8 mouse cellular contexts compared by ENCODE assay signal in the genomic region with DNA sequence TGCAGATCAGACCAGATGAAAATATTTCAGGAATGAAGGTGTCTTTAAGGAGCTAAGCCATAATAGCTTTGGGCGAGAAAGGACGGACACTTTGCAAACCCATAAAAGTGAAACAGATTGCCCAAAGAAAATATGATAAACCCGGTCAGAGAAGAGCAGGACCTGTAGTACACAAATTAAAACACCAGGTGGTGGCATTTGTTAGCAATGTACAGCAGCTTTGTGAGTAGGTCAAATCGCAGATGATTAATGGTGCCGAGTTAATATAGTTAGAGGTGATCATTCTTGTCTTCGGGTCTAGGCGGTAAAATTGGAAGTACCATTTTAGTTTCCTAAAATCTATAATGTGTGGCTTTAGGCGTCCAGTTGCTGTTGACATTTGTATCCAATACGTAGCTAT. TPM values are rescaled to one million over a fixed set of nuclear protein-coding genes. Genes with fewer than 3 reads are reported as not detected.
DNase-seq lines count a peak whose midpoint lies in the region; ATAC-seq and TF ChIP-seq lines count a peak whose summit lies in the region.

No protein-coding gene starts in this region.

- no peak for ATAC-seq in heart, embryonic 11.5 days (replicated peaks; ENCODE audit: insufficient number of reproducible peaks, low FRiP score, low TSS enrichment)
- ATAC-seq in megakaryocyte-erythroid progenitor cell, adult 5-6 weeks (replicated peaks; ENCODE audit: low FRiP score, low TSS enrichment, poor library complexity, severe bottlenecking): peak; percentile 60
- no peak for ATAC-seq in forebrain, embryonic 15.5 days (replicated peaks)

- no peak overlapping the region for H3K27ac ChIP-seq in heart, adult 2 months
- H3K27ac ChIP-seq in heart, embryonic 11.5 days (ENCODE audit: low read depth, low read length): no peak overlapping the region
- no peak overlapping the region for H3K27ac ChIP-seq in forebrain, embryonic 15.5 days (replicated peaks)

- DNase-seq in heart, adult 2 months: peak in 1 of 2 experiments; percentile 15
- peak; percentile 57 for DNase-seq in urinary bladder, postnatal 14 days (ENCODE audit: low spot score)
- no peak for DNase-seq in urinary bladder, adult 18-20 months (ENCODE audit: low spot score in 2 of 2)
- peak; percentile 52 for DNase-seq in cerebellum, adult 9-11 months
- DNase-seq in hindlimb bud, embryonic 11.5 days (ENCODE audit: extremely low spot score, low read depth, low spot score): peak; percentile 24

- no peak for TF ChIP-seq EP300 in heart, adult 2 months (IDR thresholded peaks at IDR 0.05; ENCODE audit: insufficient read depth, low read depth, low read length)

- H3K36me3 ChIP-seq in heart, adult 2 months (ENCODE audit: control insufficient read depth, insufficient read depth, low read length): no peaks in the 10 kb centered on the region
- no peaks in the 10 kb centered on the region for H3K36me3 ChIP-seq in heart, embryonic 11.5 days (ENCODE audit: control insufficient read depth, insufficient read depth, low read length)
- peaks cover 14% of the 10 kb centered on the region; the same call in 1 of the 2 replicates for H3K36me3 ChIP-seq in forebrain, embryonic 15.5 days

- no peaks in the 10 kb centered on the region for H3K79me2 ChIP-seq in heart, adult 2 months (replicated peaks; ENCODE audit: control insufficient read depth, insufficient read depth, low read length)

- TF ChIP-seq CTCF in heart, adult 2 months (IDR thresholded peaks at IDR 0.05): peak; percentile 93

- H3K4me2 ChIP-seq in heart, embryonic 11.5 days: no peak overlapping the region
- no peak overlapping the region for H3K4me2 ChIP-seq in forebrain, embryonic 15.5 days (replicated peaks)

- no peak for TF ChIP-seq POLR2A in heart, adult 2 months (IDR thresholded peaks at IDR 0.05; ENCODE audit: insufficient read depth, low read depth, low read length)

- H3K9ac ChIP-seq in heart, adult 2 months (ENCODE audit: low read depth, low read length): no peak overlapping the region
- H3K9ac ChIP-seq in heart, embryonic 11.5 days (ENCODE audit: low read depth, low read length): no peak overlapping the region
- H3K9ac ChIP-seq in forebrain, embryonic 15.5 days (replicated peaks): no peak overlapping the region

- H3K9me3 ChIP-seq in heart, embryonic 11.5 days (replicated peaks; ENCODE audit: control insufficient read depth, low read length): no peaks in the 10 kb centered on the region
- no peaks in the 10 kb centered on the region for H3K9me3 ChIP-seq in forebrain, embryonic 15.5 days

- H3K4me1 ChIP-seq in heart, adult 2 months (ENCODE audit: control insufficient read depth, insufficient read depth, low read length): peaks cover 1% of the 10 kb centered on the region; the same call in 1 of the 2 replicates
- peaks cover 3% of the 10 kb centered on the region; the same call in 1 of the 2 replicates for H3K4me1 ChIP-seq in heart, embryonic 11.5 days (ENCODE audit: control insufficient read depth, insufficient read depth, low read length)
- H3K4me1 ChIP-seq in forebrain, embryonic 15.5 days: peaks cover 23% of the 10 kb centered on the region

- intact Hi-C loops in heart, adult 2 months (cut with DNase I): loop anchor here (1.0 to 5.0 kb wide), 4 partner anchors 41 to 202 kb away; a partner anchor contains a TSS

- WGBS in heart, adult 2 months: 24% methylated on average over 9 of the region's 9 CpGs
- 48% methylated on average over 9 of the region's 9 CpGs for WGBS in heart, embryonic 11.5 days (ENCODE audit: insufficient replicate concordance)
- 49% methylated on average over 9 of the region's 9 CpGs for WGBS in forebrain, embryonic 15.5 days

- no peak overlapping the region for H3K4me3 ChIP-seq in heart, adult 2 months
- no peak overlapping the region for H3K4me3 ChIP-seq in heart, embryonic 11.5 days (ENCODE audit: low read depth, low read length)
- H3K4me3 ChIP-seq in forebrain, embryonic 15.5 days: no peak overlapping the region

- H3K27me3 ChIP-seq in heart, adult 2 months (ENCODE audit: control insufficient read depth, insufficient read depth, low read length): no peaks in the 10 kb centered on the region
- no peaks in the 10 kb centered on the region for H3K27me3 ChIP-seq in heart, embryonic 11.5 days (ENCODE audit: control insufficient read depth, insufficient read depth, low read length)
- no peaks in the 10 kb centered on the region for H3K27me3 ChIP-seq in forebrain, embryonic 15.5 days

RNA-seq across cellular contexts. Expression of a gene that starts 1.9 kb away (rescaled TPM):
- 1 to 10 TPM; 7.7 to 8.0 TPM for total RNA-seq in heart, adult 2 months (2021)
- polyA plus RNA-seq in heart, adult 2 months (2012; rRNA removed): 8.1 and 11.0 TPM in 2 replicates
- 2.5 and 3.2 TPM in 2 replicates for polyA plus RNA-seq in heart, embryonic 11.5 days (2014; fragmentation: Nextera tagmentation; extraction: Ambion mirVana)
- total RNA-seq in megakaryocyte-erythroid progenitor cell, adult 5-6 weeks (2014; fragmentation: Nextera tagmentation): 4.5 and 5.0 TPM in 2 replicates
- total RNA-seq in megakaryocyte-erythroid progenitor cell, adult 5-6 weeks (2017): 2.8 and 6.7 TPM in 2 replicates
- 5.4 and 5.5 TPM in 2 replicates for polyA plus RNA-seq in forebrain, embryonic 15.5 days (2015; fragmentation: Nextera tagmentation; extraction: Ambion mirVana)

RNA-seq across cellular contexts. Expression of a gene that starts 56.7 kb away (rescaled TPM):
- total RNA-seq in heart, adult 2 months (2021): 1 to 10 TPM; 6.3 to 7.4 TPM
- polyA plus RNA-seq in heart, adult 2 months (2012; rRNA removed): 6.4 and 14.6 TPM in 2 replicates
- polyA plus RNA-seq in heart, embryonic 11.5 days (2014; fragmentation: Nextera tagmentation; extraction: Ambion mirVana): 12.7 and 16.0 TPM in 2 replicates
- 11.9 and 30.3 TPM in 2 replicates for total RNA-seq in megakaryocyte-erythroid progenitor cell, adult 5-6 weeks (2014; fragmentation: Nextera tagmentation)
- total RNA-seq in megakaryocyte-erythroid progenitor cell, adult 5-6 weeks (2017): 4.2 and 15.8 TPM in 2 replicates
- 19.1 and 19.6 TPM in 2 replicates for polyA plus RNA-seq in forebrain, embryonic 15.5 days (2015; fragmentation: Nextera tagmentation; extraction: Ambion mirVana)

RNA-seq across cellular contexts. Expression of a gene that starts 56.7 kb away (rescaled TPM):
- total RNA-seq in heart, adult 2 months (2021): under 1 TPM; 0.55 to 0.77 TPM
- polyA plus RNA-seq in heart, adult 2 months (2012; rRNA removed): 2.2 and 6.2 TPM in 2 replicates
- polyA plus RNA-seq in heart, embryonic 11.5 days (2014; fragmentation: Nextera tagmentation; extraction: Ambion mirVana): 0.92 and 1.8 TPM in 2 replicates
- total RNA-seq in megakaryocyte-erythroid progenitor cell, adult 5-6 weeks (2014; fragmentation: Nextera tagmentation): 1.3 and 3.8 TPM in 2 replicates
- total RNA-seq in megakaryocyte-erythroid progenitor cell, adult 5-6 weeks (2017): 0.30 TPM in 1 of 2 replicates, not detected in the other
- 5.0 and 5.1 TPM in 2 replicates for polyA plus RNA-seq in forebrain, embryonic 15.5 days (2015; fragmentation: Nextera tagmentation; extraction: Ambion mirVana)

Comparison
In these comparisons a context has a peak if more than half of its experiments do, and no peak if none do; other contexts are left out.
1. DNase-seq: peak in urinary bladder, postnatal 14 days (single experiment), cerebellum, adult 9-11 months (single experiment) and hindlimb bud, embryonic 11.5 days (single experiment); none in urinary bladder, adult 18-20 months (0 of 2).